Mouse (Mus musculus) CH12.LX (cell line): ENCODE data around the gene Ube2o.

ENCODE experiments used
- CHD2 ChIP-seq: IDR thresholded peaks from 2 replicates; pipeline ENCODE4 v1.6.1; 2011; ENCODE audit warnings: low read length, improper control_type of control experiment
- CTCF ChIP-seq, 2 experiments: IDR thresholded peaks in 1 of 2; conservative IDR thresholded peaks in 1 of 2; 2 replicates each; pipeline ENCODE4 v1.5.1; 2011 to 2012; ENCODE audit warnings: low read depth in 2 of 2, low read length in 2 of 2, improper control_type of control experiment in 1 of 2, inconsistent platforms in 1 of 2, mild to moderate bottlenecking in 1 of 2, moderate library complexity in 1 of 2
- ELF1 ChIP-seq: IDR thresholded peaks from 2 replicates; pipeline ENCODE4 v1.6.1; 2014; ENCODE audit warnings: low read depth, mild to moderate bottlenecking, inconsistent platforms, low read length, improper control_type of control experiment
- EP300 ChIP-seq: IDR thresholded peaks from 2 replicates; pipeline ENCODE4 v1.6.1; 2011; ENCODE audit warnings: low read length, improper control_type of control experiment
- POLR2A ChIP-seq: IDR thresholded peaks from 2 replicates; pipeline ENCODE4 v1.6.1; 2011; ENCODE audit warnings: low read depth, mild to moderate bottlenecking, improper control_type of control experiment, low read length
- ZC3H11A ChIP-seq: IDR thresholded peaks from 2 replicates; pipeline ENCODE4 v1.6.1; 2012; ENCODE audit warnings: low read depth, mild to moderate bottlenecking, inconsistent platforms, low read length, improper control_type of control experiment

GRCm38 (mm10) chr11:116603339-116603738 is 22.1 kb upstream of the Ube2o start:
- TF ChIP-seq ELF1 = no peak
- no peak for TF ChIP-seq ZC3H11A
- TF ChIP-seq CTCF (conservative IDR thresholded peaks at IDR 0.05 in 1 of 2, IDR thresholded peaks at IDR 0.05 in 1 of 2; ENCODE audit: low read depth in 2 of 2, low read length in 2 of 2) = peak; percentile 76 to 88
- TF ChIP-seq POLR2A = no peak
- no peak for TF ChIP-seq CHD2
- no peak for TF ChIP-seq EP300
